Mouse (Mus musculus): ENCODE results near the gene Tubgcp5. TPM values are rescaled to one million over a fixed set of nuclear protein-coding genes. Genes with fewer than 3 reads are reported as not detected.
A peak's percentile ranks its signal among the peaks of the same experiment; 100 is the strongest.

Tubgcp5 gene
- total and polyA plus RNA-seq, 3 experiments = 13.0 to 28.8 (median 24.1) TPM

DNA sequence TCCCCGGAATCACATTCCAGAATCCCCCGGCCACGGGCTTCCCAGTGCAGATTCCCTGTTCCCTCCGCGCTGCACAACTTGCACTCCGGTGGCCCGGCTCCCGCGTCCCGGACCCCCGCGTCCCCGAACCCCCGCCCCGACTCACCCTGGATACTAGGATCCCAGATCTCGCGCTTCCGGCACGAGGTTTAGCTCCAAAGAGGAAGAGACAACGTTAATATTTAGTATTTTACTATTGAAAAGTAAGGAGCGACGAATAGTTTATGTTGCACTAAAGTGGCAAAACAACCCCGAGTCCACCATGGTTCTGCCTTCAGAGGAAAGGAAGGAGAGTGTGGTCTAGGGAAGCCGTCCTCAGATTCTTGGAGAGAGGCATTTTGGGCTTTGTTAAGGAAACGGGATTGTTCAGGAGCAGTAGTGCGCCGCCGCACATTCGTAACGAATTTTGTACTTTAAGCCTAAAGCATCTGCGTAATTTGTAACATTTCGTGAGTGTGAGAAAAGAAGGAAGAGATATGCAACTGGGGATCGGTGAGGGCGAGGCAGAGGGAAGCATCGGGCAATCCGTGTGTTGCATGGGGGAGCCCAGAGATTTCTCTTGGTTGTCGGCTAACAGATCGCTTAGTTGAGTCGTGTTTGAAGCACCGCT is 48.7 kb downstream of the Tubgcp5 start:
- DNase-seq (ENCODE audit: extremely low read depth) = no peak

DNA sequence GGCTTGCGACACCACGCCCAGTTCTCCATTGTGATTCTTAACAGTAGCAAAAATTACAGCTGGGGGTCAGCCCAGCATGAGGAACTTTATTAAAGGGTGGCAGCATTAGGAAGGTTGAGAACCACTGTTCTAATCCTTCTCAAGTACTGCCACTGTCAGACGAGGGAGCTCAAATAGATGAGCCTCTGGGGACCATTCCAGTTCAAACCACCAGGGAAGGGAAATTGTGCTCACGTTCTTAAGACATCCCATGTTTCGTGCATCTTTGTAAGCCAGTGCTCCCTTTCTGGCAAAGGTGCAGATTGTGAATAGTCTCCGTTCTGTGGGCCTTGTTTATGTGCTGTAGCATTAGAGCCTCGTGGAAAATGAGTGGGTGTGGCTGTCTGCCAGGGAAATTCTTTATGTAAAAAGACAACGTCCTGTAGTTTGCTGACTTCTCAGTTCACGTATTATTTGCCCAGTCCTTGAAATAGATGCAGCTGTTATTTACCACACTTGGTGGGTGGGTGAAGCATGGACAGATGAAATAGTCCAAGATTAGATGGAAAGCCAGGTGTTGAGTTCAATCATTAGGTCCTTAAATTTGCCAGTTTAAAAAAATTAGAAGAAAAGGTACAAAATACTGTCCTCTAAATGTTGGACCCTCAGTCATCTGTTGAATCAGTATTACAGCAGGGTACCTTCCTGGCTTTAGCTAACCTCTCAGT is 52.8 kb downstream of the Tubgcp5 start:
- Histone ChIP-seq H3K79me2 (replicated peaks; ENCODE audit: control insufficient read depth, extremely low read depth, insufficient read depth, poor library complexity, severe bottlenecking) (peaks cover 8% of the 10 kb centered on the region; the same call in 1 of the 2 replicates), H3K4me2 (ENCODE audit: insufficient read depth, low read depth, poor library complexity, severe bottlenecking) (no peak overlapping the region), H3K9ac (ENCODE audit: insufficient read depth, low read depth) (no peak overlapping the region), H3K4me3 (replicated peaks in 1 of 3; ENCODE audit: low read depth in 2 of 3, low read length in 2 of 3, poor library complexity in 1 of 3) (no peak overlapping the region), H3K36me3 (replicated peaks in 1 of 2; ENCODE audit: control insufficient read depth in 1 of 2, insufficient read depth in 1 of 2, low read length in 1 of 2) (peaks cover 0 to 13% of the 10 kb centered on the region in 2 experiments), H3K9me3 (replicated peaks; ENCODE audit: low read length) (no peaks in the 10 kb centered on the region), H3K27ac (ENCODE audit: insufficient read depth, low read depth) (no peak overlapping the region), H3K4me1 (ENCODE audit: control insufficient read depth in 1 of 2, insufficient read depth in 2 of 2) (peaks cover under 1 to 54% of the 10 kb centered on the region in 2 experiments; a peak in 2 of 4 replicates), H3K27me3 (replicated peaks) (no peaks in the 10 kb centered on the region)
- DNase-seq (ENCODE audit: extremely low read depth) = no peak
- dilution Hi-C loops (cut with MboI; ENCODE audit: extremely low pct_ligation_motif_present, extremely low pct_unique_long_range_greater_than_20kb, low sequenced_read_pairs) = no loop called here
- in situ Hi-C loops (cut with MboI; ENCODE audit: low pct_ligation_motif_present, low pct_unique_long_range_greater_than_20kb, low sequenced_read_pairs) = no loop called here
- TF ChIP-seq CHD1 (IDR thresholded peaks at IDR 0.05; ENCODE audit: low read depth, low read length) = no peak
- TF ChIP-seq SIN3A (IDR thresholded peaks at IDR 0.05; ENCODE audit: low read length) = no peak
- no peak for TF ChIP-seq IRF4 (IDR thresholded peaks at IDR 0.05; ENCODE audit: low read depth, low read length)
- TF ChIP-seq USF1 (IDR thresholded peaks at IDR 0.05; ENCODE audit: low read depth, low read length) = no peak
- TF ChIP-seq ELF1 (IDR thresholded peaks at IDR 0.05; ENCODE audit: low read depth, low read length) = no peak
- no peak for TF ChIP-seq MAFK (IDR thresholded peaks at IDR 0.05; ENCODE audit: insufficient replicate concordance, low read length)
- TF ChIP-seq KAT2A (IDR thresholded peaks at IDR 0.05; ENCODE audit: insufficient replicate concordance, low read length) = no peak
- no peak for TF ChIP-seq PAX5 (IDR thresholded peaks at IDR 0.05; ENCODE audit: low read length)

More for the DNA sequence above, 48.7 kb downstream of the Tubgcp5 start:
- Histone ChIP-seq H3K27ac (ENCODE audit: insufficient read depth, low read depth) (no peak overlapping the region), H3K79me2 (replicated peaks; ENCODE audit: control insufficient read depth, extremely low read depth, insufficient read depth, poor library complexity, severe bottlenecking) (peaks cover 8% of the 10 kb centered on the region; the same call in 1 of the 2 replicates), H3K4me1 (ENCODE audit: control insufficient read depth in 1 of 2, insufficient read depth in 2 of 2) (peaks cover 2 to 31% of the 10 kb centered on the region in 2 experiments; a peak in 2 of 4 replicates), H3K4me3 (replicated peaks in 1 of 3; ENCODE audit: low read depth in 2 of 3, low read length in 2 of 3, poor library complexity in 1 of 3) (peak overlapping the region; percentile 58 to 90 (median 79)), H3K36me3 (replicated peaks in 1 of 2; ENCODE audit: control insufficient read depth in 1 of 2, insufficient read depth in 1 of 2, low read length in 1 of 2) (peaks cover 0 to 8% of the 10 kb centered on the region in 2 experiments), H3K9me3 (replicated peaks; ENCODE audit: low read length) (no peaks in the 10 kb centered on the region), H3K9ac (ENCODE audit: insufficient read depth, low read depth) (peak overlapping the region; percentile 87), H3K27me3 (replicated peaks) (no peaks in the 10 kb centered on the region), H3K4me2 (ENCODE audit: insufficient read depth, low read depth, poor library complexity, severe bottlenecking) (peak overlapping the region; percentile 89)
- TF ChIP-seq USF2 (conservative IDR thresholded peaks at IDR 0.05; ENCODE audit: low read depth, low read length) (no peak), UBTF (IDR thresholded peaks at IDR 0.05; ENCODE audit: low read depth, low read length) (no peak), POLR2AphosphoS2 (IDR thresholded peaks at IDR 0.05; ENCODE audit: low read depth, low read length) (no peak), POLR2A (IDR thresholded peaks at IDR 0.05; ENCODE audit: low read depth, low read length) (no peak), JUND (conservative IDR thresholded peaks at IDR 0.05; ENCODE audit: low read depth, low read length) (no peak), MAZ (IDR thresholded peaks at IDR 0.05; ENCODE audit: low read depth, low read length) (no peak), MEF2A (IDR thresholded peaks at IDR 0.05; ENCODE audit: borderline replicate concordance, low read depth, low read length) (no peak), MYC (IDR thresholded peaks at IDR 0.05; ENCODE audit: low read depth, low read length) (no peak), RAD21 (IDR thresholded peaks at IDR 0.05; ENCODE audit: low read depth, low read length) (no peak), PAX5 (IDR thresholded peaks at IDR 0.05; ENCODE audit: low read length) (no peak), MAX (IDR thresholded peaks at IDR 0.05; ENCODE audit: low read length) (no peak), SIN3A (IDR thresholded peaks at IDR 0.05; ENCODE audit: low read length) (no peak), EP300 (IDR thresholded peaks at IDR 0.05; ENCODE audit: low read length) (no peak), ZMIZ1 (IDR thresholded peaks at IDR 0.05; ENCODE audit: low read depth, low read length) (no peak)
- dilution Hi-C loops (cut with MboI; ENCODE audit: extremely low pct_ligation_motif_present, extremely low pct_unique_long_range_greater_than_20kb, low sequenced_read_pairs) = no loop called here
- in situ Hi-C loops (cut with MboI; ENCODE audit: low pct_ligation_motif_present, low pct_unique_long_range_greater_than_20kb, low sequenced_read_pairs) = no loop called here

Data from CH12.LX (cell line).